Mouse (Mus musculus): ENCODE measurements at regions not wholly inside any gene's neighbourhood (a gene's known extent, or its start where the extent isn't known, plus 50 kb on each side); places are given as distances from the start of the nearest gene placed in this dataset.

GRCm38 (mm10) chr1:77209395-77209794 lies 305.5 kb downstream of the Epha4 start:
- no peak overlapping the region for H3K9ac ChIP-seq (ENCODE audit: low read length)
- H3K27ac ChIP-seq (ENCODE audit: low read depth) = no peak overlapping the region
- H3K36me3 ChIP-seq (ENCODE audit: control insufficient read depth, insufficient read depth, low read length) = no peaks in the 10 kb centered on the region
- no peak for ATAC-seq (replicated peaks; ENCODE audit: low FRiP score, low TSS enrichment, low read depth)
- H3K4me1 ChIP-seq (replicated peaks; ENCODE audit: control insufficient read depth, insufficient read depth, low read length) = 0 out of 2 replicates have a peak, but pooled peaks cover 7% of the 10 kb centered on the region
- no peak overlapping the region for H3K4me2 ChIP-seq (ENCODE audit: low read length)
- no peak for DNase-seq (ENCODE audit: low spot score)
- WGBS = 90% methylated on average over 3 of the region's 3 CpGs
- H3K4me3 ChIP-seq (ENCODE audit: low read depth, low read length) = no peak overlapping the region
- H3K9me3 ChIP-seq (ENCODE audit: control insufficient read depth, low read length) = no peaks in the 10 kb centered on the region
- H3K27me3 ChIP-seq (replicated peaks; ENCODE audit: control insufficient read depth, insufficient read depth, low read length) = no peaks in the 10 kb centered on the region

GRCm38 (mm10) chr1:77213462-77214098 lies 301.3 kb downstream of the Epha4 start:
- H3K9me3 ChIP-seq (ENCODE audit: control insufficient read depth, low read length) = no peaks in the 10 kb centered on the region
- H3K4me1 ChIP-seq (replicated peaks; ENCODE audit: control insufficient read depth, insufficient read depth, low read length) = 0 out of 2 replicates have a peak, but pooled peaks cover 8% of the 10 kb centered on the region
- no peak for ATAC-seq (replicated peaks; ENCODE audit: low FRiP score, low TSS enrichment, low read depth)
- H3K27ac ChIP-seq (ENCODE audit: low read depth) = 0 out of 2 replicates have a peak overlapping the region, but pooled peaks have one; percentile 5
- H3K9ac ChIP-seq (ENCODE audit: low read length) = no peak overlapping the region
- H3K4me2 ChIP-seq (ENCODE audit: low read length) = peak overlapping the region; percentile 26; the same call in 1 of the 2 replicates
- no peaks in the 10 kb centered on the region for H3K27me3 ChIP-seq (replicated peaks; ENCODE audit: control insufficient read depth, insufficient read depth, low read length)
- DNase-seq (ENCODE audit: low spot score) = no peak
- WGBS = 26% methylated on average over 8 of the region's 8 CpGs
- no peak overlapping the region for H3K4me3 ChIP-seq (ENCODE audit: low read depth, low read length)
- no peaks in the 10 kb centered on the region for H3K36me3 ChIP-seq (ENCODE audit: control insufficient read depth, insufficient read depth, low read length)

- no peaks in the 10 kb centered on the region for H3K36me3 ChIP-seq (ENCODE audit: control insufficient read depth, insufficient read depth, low read length)
- H3K9me3 ChIP-seq (ENCODE audit: control insufficient read depth, low read length) = no peaks in the 10 kb centered on the region
- H3K27ac ChIP-seq (ENCODE audit: low read depth) = no peak overlapping the region
- H3K9ac ChIP-seq (ENCODE audit: low read length) = no peak overlapping the region
- H3K27me3 ChIP-seq (replicated peaks; ENCODE audit: control insufficient read depth, insufficient read depth, low read length) = no peaks in the 10 kb centered on the region
- DNase-seq (ENCODE audit: low spot score) (no peak), ATAC-seq (replicated peaks; ENCODE audit: low FRiP score, low TSS enrichment, low read depth) (no peak)
- WGBS = 56% methylated on average over 3 of the region's 3 CpGs
- no peaks in the 10 kb centered on the region for H3K4me1 ChIP-seq (replicated peaks; ENCODE audit: control insufficient read depth, insufficient read depth, low read length)
- H3K4me2 ChIP-seq (ENCODE audit: low read length) = no peak overlapping the region
- no peak overlapping the region for H3K4me3 ChIP-seq (ENCODE audit: low read depth, low read length)
Measured at GRCm38 (mm10) chr1:77219488-77220321, 295.2 kb downstream of the Epha4 start.

DNA sequence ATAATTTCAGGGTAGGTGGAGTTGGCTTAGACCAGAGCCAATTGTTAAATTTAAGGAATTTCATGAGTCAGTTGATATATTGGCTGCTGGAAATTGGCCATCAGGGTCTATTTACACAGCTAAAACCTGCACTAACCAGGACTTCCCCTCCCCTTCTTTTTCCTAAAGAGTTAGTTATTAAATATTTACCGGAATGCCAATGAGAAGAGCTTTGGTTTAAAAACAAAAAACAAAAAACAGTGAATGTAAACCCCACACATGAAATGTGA lies 294.6 kb downstream of the Epha4 start:
- H3K36me3 ChIP-seq (ENCODE audit: control insufficient read depth, insufficient read depth, low read length) = no peaks in the 10 kb centered on the region
- H3K27ac ChIP-seq (ENCODE audit: low read depth) = no peak overlapping the region
- no peaks in the 10 kb centered on the region for H3K9me3 ChIP-seq (ENCODE audit: control insufficient read depth, low read length)
- no peaks in the 10 kb centered on the region for H3K4me1 ChIP-seq (replicated peaks; ENCODE audit: control insufficient read depth, insufficient read depth, low read length)
- H3K27me3 ChIP-seq (replicated peaks; ENCODE audit: control insufficient read depth, insufficient read depth, low read length) = no peaks in the 10 kb centered on the region
- no peak overlapping the region for H3K4me2 ChIP-seq (ENCODE audit: low read length)
- DNase-seq (ENCODE audit: low spot score) (no peak), ATAC-seq (replicated peaks; ENCODE audit: low FRiP score, low TSS enrichment, low read depth) (no peak)
- H3K4me3 ChIP-seq (ENCODE audit: low read depth, low read length) = no peak overlapping the region
- H3K9ac ChIP-seq (ENCODE audit: low read length) = no peak overlapping the region
- whole genome bisulfite sequencing = 72% methylated on average over 1 of the region's 1 CpGs

DNA sequence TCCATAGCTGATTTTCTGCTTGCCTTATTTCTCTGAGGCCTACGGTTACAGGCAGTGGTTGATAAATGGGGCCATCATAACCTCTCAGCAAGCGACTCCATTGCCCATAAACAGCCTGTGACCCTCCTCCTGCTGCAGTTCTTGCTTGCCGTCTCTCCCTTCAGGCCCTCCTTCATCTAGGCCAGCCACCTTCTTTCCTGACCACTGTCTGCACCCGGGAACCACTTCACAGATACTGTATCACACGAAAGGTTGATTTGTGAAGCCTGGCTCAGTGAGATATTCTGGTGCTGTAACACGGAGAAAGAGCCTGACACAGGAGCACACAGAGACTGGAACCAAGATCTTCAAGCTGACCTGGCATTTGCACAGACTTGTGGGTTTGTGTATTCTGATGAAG lies 294.1 kb downstream of the Epha4 start:
- WGBS = 54% methylated on average over 6 of the region's 6 CpGs
- ATAC-seq (replicated peaks; ENCODE audit: low FRiP score, low TSS enrichment, low read depth) = no peak
- no peak overlapping the region for H3K27ac ChIP-seq (ENCODE audit: low read depth)

DNA sequence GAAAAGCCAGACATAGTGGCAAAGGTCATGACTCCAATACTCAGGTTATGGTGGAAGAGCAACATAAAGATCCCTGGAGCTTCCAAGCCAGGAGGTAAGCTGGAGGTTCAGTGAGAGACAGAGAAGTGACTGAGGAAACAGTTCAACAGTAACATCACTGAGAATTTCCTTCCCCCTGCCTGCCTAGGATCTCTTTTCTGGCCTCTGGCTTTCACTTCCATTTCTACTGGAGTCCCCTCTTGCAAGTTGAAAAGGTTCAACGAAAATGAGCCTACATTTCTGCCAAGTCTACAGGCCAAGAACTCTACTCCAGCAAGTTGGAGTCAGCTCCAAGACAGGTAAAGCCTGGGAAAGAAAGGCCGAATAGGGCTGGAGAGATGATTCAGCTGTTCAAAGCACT lies 293.0 kb downstream of the Epha4 start:
- Histone ChIP-seq H3K9me3 (ENCODE audit: control insufficient read depth, low read length) (no peaks in the 10 kb centered on the region), H3K4me1 (replicated peaks; ENCODE audit: control insufficient read depth, insufficient read depth, low read length) (peaks cover 5% of the 10 kb centered on the region), H3K27ac (ENCODE audit: low read depth) (no peak overlapping the region), H3K36me3 (ENCODE audit: control insufficient read depth, insufficient read depth, low read length) (no peaks in the 10 kb centered on the region), H3K9ac (ENCODE audit: low read length) (no peak overlapping the region), H3K4me2 (ENCODE audit: low read length) (no peak overlapping the region), H3K4me3 (ENCODE audit: low read depth, low read length) (no peak overlapping the region), H3K27me3 (replicated peaks; ENCODE audit: control insufficient read depth, insufficient read depth, low read length) (no peaks in the 10 kb centered on the region)
- ATAC-seq (replicated peaks; ENCODE audit: low FRiP score, low TSS enrichment, low read depth) = no peak
- WGBS = 93% methylated on average over 2 of the region's 2 CpGs
- no peak for DNase-seq (ENCODE audit: low spot score)

More for the DNA sequence above, 294.1 kb downstream of the Epha4 start:
- Histone ChIP-seq H3K36me3 (ENCODE audit: control insufficient read depth, insufficient read depth, low read length) (no peaks in the 10 kb centered on the region), H3K4me1 (replicated peaks; ENCODE audit: control insufficient read depth, insufficient read depth, low read length) (no peaks in the 10 kb centered on the region), H3K9me3 (ENCODE audit: control insufficient read depth, low read length) (no peaks in the 10 kb centered on the region), H3K9ac (ENCODE audit: low read length) (no peak overlapping the region), H3K4me3 (ENCODE audit: low read depth, low read length) (no peak overlapping the region), H3K4me2 (ENCODE audit: low read length) (no peak overlapping the region), H3K27me3 (replicated peaks; ENCODE audit: control insufficient read depth, insufficient read depth, low read length) (no peaks in the 10 kb centered on the region)
- no peak for DNase-seq (ENCODE audit: low spot score)

- no peak for DNase-seq (ENCODE audit: low spot score)
- H3K4me2 ChIP-seq (ENCODE audit: low read length) = peak overlapping the region; percentile 28; the same call in 1 of the 2 replicates
- ATAC-seq (replicated peaks; ENCODE audit: low FRiP score, low TSS enrichment, low read depth) = no peak
Measured at GRCm38 (mm10) chr1:77226546-77226945, 288.3 kb downstream of the Epha4 start.

GRCm38 (mm10) chr1:77226991-77227515 lies 287.8 kb downstream of the Epha4 start:
- ATAC-seq (replicated peaks; ENCODE audit: low FRiP score, low TSS enrichment, low read depth) (no peak), DNase-seq (ENCODE audit: low spot score) (no peak)
- Histone ChIP-seq H3K36me3 (ENCODE audit: control insufficient read depth, insufficient read depth, low read length) (no peaks in the 10 kb centered on the region), H3K4me2 (ENCODE audit: low read length) (peak overlapping the region; percentile 28), H3K9ac (ENCODE audit: low read length) (no peak overlapping the region), H3K9me3 (ENCODE audit: control insufficient read depth, low read length) (no peaks in the 10 kb centered on the region), H3K4me3 (ENCODE audit: low read depth, low read length) (no peak overlapping the region), H3K27me3 (replicated peaks; ENCODE audit: control insufficient read depth, insufficient read depth, low read length) (no peaks in the 10 kb centered on the region), H3K27ac (ENCODE audit: low read depth) (no peak overlapping the region), H3K4me1 (replicated peaks; ENCODE audit: control insufficient read depth, insufficient read depth, low read length) (peaks cover 8% of the 10 kb centered on the region)
- WGBS = 4% methylated on average over 12 of the region's 12 CpGs

More at GRCm38 (mm10) chr1:77226546-77226945, 288.3 kb downstream of the Epha4 start:
- Histone ChIP-seq H3K36me3 (ENCODE audit: control insufficient read depth, insufficient read depth, low read length) (no peaks in the 10 kb centered on the region), H3K9ac (ENCODE audit: low read length) (no peak overlapping the region), H3K27me3 (replicated peaks; ENCODE audit: control insufficient read depth, insufficient read depth, low read length) (no peaks in the 10 kb centered on the region), H3K27ac (ENCODE audit: low read depth) (no peak overlapping the region), H3K4me3 (ENCODE audit: low read depth, low read length) (no peak overlapping the region), H3K9me3 (ENCODE audit: control insufficient read depth, low read length) (no peaks in the 10 kb centered on the region), H3K4me1 (replicated peaks; ENCODE audit: control insufficient read depth, insufficient read depth, low read length) (peaks cover 8% of the 10 kb centered on the region)
- WGBS = 30% methylated on average over 4 of the region's 4 CpGs
